Mouse (Mus musculus): ENCODE measurements at regions not wholly inside any gene's neighbourhood (a gene's known extent, or its start where the extent isn't known, plus 50 kb on each side); places are given as distances from the start of the nearest gene placed in this dataset.
A peak's percentile ranks its signal among the peaks of the same experiment; 100 is the strongest.

GRCm38 (mm10) chr2:39420696-39421095, 194.4 kb upstream of the Ppp6c start:
- no peak for DNase-seq (ENCODE audit: low spot score)

GRCm38 (mm10) chr2:39400336-39400735, 174.1 kb upstream of the Ppp6c start:
- no peak for DNase-seq (ENCODE audit: low spot score)

- no peak for DNase-seq (ENCODE audit: low spot score)
Measured at GRCm38 (mm10) chr2:39399523-39399922, 173.3 kb upstream of the Ppp6c start.

GRCm38 (mm10) chr2:39394643-39395042, 168.4 kb upstream of the Ppp6c start:
- DNase-seq (ENCODE audit: low spot score), result no peak

GRCm38 (mm10) chr2:39377264-39377663, 151.0 kb upstream of the Ppp6c start:
- no peak for DNase-seq (ENCODE audit: low spot score)

- DNase-seq (ENCODE audit: low spot score), result peak; percentile 86
Measured at GRCm38 (mm10) chr2:39373068-39373779, 147.0 kb upstream of the Ppp6c start.

GRCm38 (mm10) chr2:39344207-39344606, 118.0 kb upstream of the Ppp6c start:
- no peak for DNase-seq (ENCODE audit: low spot score)

- no peak for DNase-seq (ENCODE audit: low spot score)
Measured at GRCm38 (mm10) chr2:39340406-39340805, 114.2 kb upstream of the Ppp6c start.

GRCm38 (mm10) chr2:39338832-39339649, 112.8 kb upstream of the Ppp6c start:
- DNase-seq (ENCODE audit: low spot score), result no peak

GRCm38 (mm10) chr2:39337524-39337923, 111.3 kb upstream of the Ppp6c start:
- DNase-seq (ENCODE audit: low spot score), result no peak

- peak; percentile 42 for DNase-seq (ENCODE audit: low spot score)
Measured at GRCm38 (mm10) chr2:39325715-39326493, 99.7 kb upstream of the Ppp6c start.

- peak; percentile 0 for DNase-seq (ENCODE audit: low spot score)
Measured at GRCm38 (mm10) chr2:39325122-39325521, 98.9 kb upstream of the Ppp6c start.

- DNase-seq (ENCODE audit: low spot score), result no peak
Measured at GRCm38 (mm10) chr2:39299798-39300382, 73.6 kb upstream of the Ppp6c start.

- no peak for DNase-seq (ENCODE audit: low spot score)
Measured at GRCm38 (mm10) chr2:39299290-39299689, 73.0 kb upstream of the Ppp6c start.

- DNase-seq (ENCODE audit: low spot score), result no peak
Measured at GRCm38 (mm10) chr2:39295435-39295834, 69.2 kb upstream of the Ppp6c start.

- no peak for DNase-seq (ENCODE audit: low spot score)
Measured at GRCm38 (mm10) chr2:39278218-39278617, 52.0 kb upstream of the Ppp6c start.
